Mouse (Mus musculus): ENCODE data around the gene Arl15. TPM values are rescaled to one million over a fixed set of nuclear protein-coding genes. Genes with fewer than 3 reads are reported as not detected.

Gene Arl15
- polyA plus RNA-seq, 1 experiment from 2014 or later, result 8.6 TPM

- Histone ChIP-seq H3K27ac (ENCODE audit: low read depth) (no peak overlapping the region), H3K4me1 (replicated peaks; ENCODE audit: control insufficient read depth, insufficient read depth, low read length) (peaks cover 18% of the 10 kb centered on the region), H3K4me2 (ENCODE audit: low read length) (no peak overlapping the region), H3K27me3 (replicated peaks; ENCODE audit: control insufficient read depth, insufficient read depth, low read length) (no peaks in the 10 kb centered on the region), H3K36me3 (ENCODE audit: control insufficient read depth, insufficient read depth, low read length) (no peaks in the 10 kb centered on the region), H3K4me3 (ENCODE audit: low read depth, low read length) (no peak overlapping the region), H3K9me3 (ENCODE audit: control insufficient read depth, low read length) (no peaks in the 10 kb centered on the region), H3K9ac (ENCODE audit: low read length) (no peak overlapping the region)
- ATAC-seq (replicated peaks; ENCODE audit: low FRiP score, low TSS enrichment, low read depth) (no peak), DNase-seq (ENCODE audit: low spot score) (no peak)
- WGBS, result 73% methylated on average over 8 of the region's 8 CpGs
Observed at GRCm38 (mm10) chr13:113814121-113814520, 19.8 kb downstream of the Arl15 start.

- no peaks in the 10 kb centered on the region for H3K9me3 ChIP-seq (ENCODE audit: control insufficient read depth, low read length)
- ATAC-seq (replicated peaks; ENCODE audit: low FRiP score, low TSS enrichment, low read depth), result no peak
- no peak overlapping the region for H3K27ac ChIP-seq (ENCODE audit: low read depth)
- DNase-seq (ENCODE audit: low spot score), result no peak
- H3K9ac ChIP-seq (ENCODE audit: low read length), result no peak overlapping the region
- no peak overlapping the region for H3K4me3 ChIP-seq (ENCODE audit: low read depth, low read length)
- H3K36me3 ChIP-seq (ENCODE audit: control insufficient read depth, insufficient read depth, low read length), result no peaks in the 10 kb centered on the region
- peaks cover 18% of the 10 kb centered on the region for H3K4me1 ChIP-seq (replicated peaks; ENCODE audit: control insufficient read depth, insufficient read depth, low read length)
- H3K27me3 ChIP-seq (replicated peaks; ENCODE audit: control insufficient read depth, insufficient read depth, low read length), result no peaks in the 10 kb centered on the region
- no peak overlapping the region for H3K4me2 ChIP-seq (ENCODE audit: low read length)
- 31% methylated on average over 15 of the region's 15 CpGs for WGBS
Observed at GRCm38 (mm10) chr13:113815697-113816420, 21.6 kb downstream of the Arl15 start.

- 66% methylated on average over 6 of the region's 6 CpGs for WGBS
- Histone ChIP-seq H3K9me3 (ENCODE audit: control insufficient read depth, low read length) (no peaks in the 10 kb centered on the region), H3K9ac (ENCODE audit: low read length) (no peak overlapping the region), H3K4me1 (replicated peaks; ENCODE audit: control insufficient read depth, insufficient read depth, low read length) (peaks cover 17% of the 10 kb centered on the region), H3K27me3 (replicated peaks; ENCODE audit: control insufficient read depth, insufficient read depth, low read length) (no peaks in the 10 kb centered on the region), H3K4me2 (ENCODE audit: low read length) (no peak overlapping the region), H3K36me3 (ENCODE audit: control insufficient read depth, insufficient read depth, low read length) (no peaks in the 10 kb centered on the region), H3K27ac (ENCODE audit: low read depth) (no peak overlapping the region), H3K4me3 (ENCODE audit: low read depth, low read length) (no peak overlapping the region)
- DNase-seq (ENCODE audit: low spot score) (no peak), ATAC-seq (replicated peaks; ENCODE audit: low FRiP score, low TSS enrichment, low read depth) (no peak)
Observed at GRCm38 (mm10) chr13:113816421-113816810, 22.1 kb downstream of the Arl15 start.

- Histone ChIP-seq H3K9me3 (ENCODE audit: control insufficient read depth, low read length) (no peaks in the 10 kb centered on the region), H3K27me3 (replicated peaks; ENCODE audit: control insufficient read depth, insufficient read depth, low read length) (no peaks in the 10 kb centered on the region), H3K4me2 (ENCODE audit: low read length) (no peak overlapping the region), H3K9ac (ENCODE audit: low read length) (no peak overlapping the region), H3K4me1 (replicated peaks; ENCODE audit: control insufficient read depth, insufficient read depth, low read length) (peaks cover 14% of the 10 kb centered on the region), H3K36me3 (ENCODE audit: control insufficient read depth, insufficient read depth, low read length) (no peaks in the 10 kb centered on the region), H3K4me3 (ENCODE audit: low read depth, low read length) (no peak overlapping the region), H3K27ac (ENCODE audit: low read depth) (no peak overlapping the region)
- 93% methylated on average over 7 of the region's 7 CpGs for WGBS
- no peak for DNase-seq (ENCODE audit: low spot score)
- no peak for ATAC-seq (replicated peaks; ENCODE audit: low FRiP score, low TSS enrichment, low read depth)
Observed at GRCm38 (mm10) chr13:113819006-113819405, 24.7 kb downstream of the Arl15 start.

- Histone ChIP-seq H3K9me3 (ENCODE audit: control insufficient read depth, low read length) (no peaks in the 10 kb centered on the region), H3K36me3 (ENCODE audit: control insufficient read depth, insufficient read depth, low read length) (no peaks in the 10 kb centered on the region), H3K4me2 (ENCODE audit: low read length) (no peak overlapping the region), H3K4me3 (ENCODE audit: low read depth, low read length) (no peak overlapping the region), H3K4me1 (replicated peaks; ENCODE audit: control insufficient read depth, insufficient read depth, low read length) (peaks cover 14% of the 10 kb centered on the region), H3K27ac (ENCODE audit: low read depth) (no peak overlapping the region), H3K9ac (ENCODE audit: low read length) (no peak overlapping the region), H3K27me3 (replicated peaks; ENCODE audit: control insufficient read depth, insufficient read depth, low read length) (no peaks in the 10 kb centered on the region)
- 84% methylated on average over 3 of the region's 3 CpGs for WGBS
- DNase-seq (ENCODE audit: low spot score) (no peak), ATAC-seq (replicated peaks; ENCODE audit: low FRiP score, low TSS enrichment, low read depth) (no peak)
Observed at GRCm38 (mm10) chr13:113820176-113820575, 25.9 kb downstream of the Arl15 start.

- no peaks in the 10 kb centered on the region for H3K36me3 ChIP-seq (ENCODE audit: control insufficient read depth, insufficient read depth, low read length)
- no peak for ATAC-seq (replicated peaks; ENCODE audit: low FRiP score, low TSS enrichment, low read depth)
- H3K4me1 ChIP-seq (replicated peaks; ENCODE audit: control insufficient read depth, insufficient read depth, low read length), result peaks cover 6% of the 10 kb centered on the region; the same call in 1 of the 2 replicates
- no peak for DNase-seq (ENCODE audit: low spot score)
- H3K4me2 ChIP-seq (ENCODE audit: low read length), result no peak overlapping the region
- no peak overlapping the region for H3K4me3 ChIP-seq (ENCODE audit: low read depth, low read length)
- no peaks in the 10 kb centered on the region for H3K9me3 ChIP-seq (ENCODE audit: control insufficient read depth, low read length)
- no peak overlapping the region for H3K9ac ChIP-seq (ENCODE audit: low read length)
- no peaks in the 10 kb centered on the region for H3K27me3 ChIP-seq (replicated peaks; ENCODE audit: control insufficient read depth, insufficient read depth, low read length)
- H3K27ac ChIP-seq (ENCODE audit: low read depth), result no peak overlapping the region
- 89% methylated on average over 12 of the region's 12 CpGs for WGBS
Observed at GRCm38 (mm10) chr13:113821891-113822290, 27.6 kb downstream of the Arl15 start.

GRCm38 (mm10) chr13:113824027-113824426 lies 29.7 kb downstream of the Arl15 start:
- Histone ChIP-seq H3K27me3 (replicated peaks; ENCODE audit: control insufficient read depth, insufficient read depth, low read length) (no peaks in the 10 kb centered on the region), H3K9me3 (ENCODE audit: control insufficient read depth, low read length) (no peaks in the 10 kb centered on the region), H3K27ac (ENCODE audit: low read depth) (no peak overlapping the region), H3K9ac (ENCODE audit: low read length) (no peak overlapping the region), H3K4me2 (ENCODE audit: low read length) (no peak overlapping the region), H3K36me3 (ENCODE audit: control insufficient read depth, insufficient read depth, low read length) (no peaks in the 10 kb centered on the region), H3K4me1 (replicated peaks; ENCODE audit: control insufficient read depth, insufficient read depth, low read length) (peaks cover 6% of the 10 kb centered on the region; the same call in 1 of the 2 replicates), H3K4me3 (ENCODE audit: low read depth, low read length) (no peak overlapping the region)
- ATAC-seq (replicated peaks; ENCODE audit: low FRiP score, low TSS enrichment, low read depth) (no peak), DNase-seq (ENCODE audit: low spot score) (no peak)
- 89% methylated on average over 3 of the region's 3 CpGs for WGBS

- Histone ChIP-seq H3K4me1 (replicated peaks; ENCODE audit: control insufficient read depth, insufficient read depth, low read length) (no peaks in the 10 kb centered on the region), H3K27me3 (replicated peaks; ENCODE audit: control insufficient read depth, insufficient read depth, low read length) (no peaks in the 10 kb centered on the region), H3K9ac (ENCODE audit: low read length) (no peak overlapping the region), H3K9me3 (ENCODE audit: control insufficient read depth, low read length) (no peaks in the 10 kb centered on the region), H3K27ac (ENCODE audit: low read depth) (no peak overlapping the region), H3K36me3 (ENCODE audit: control insufficient read depth, insufficient read depth, low read length) (no peaks in the 10 kb centered on the region), H3K4me3 (ENCODE audit: low read depth, low read length) (no peak overlapping the region), H3K4me2 (ENCODE audit: low read length) (no peak overlapping the region)
- WGBS, result 93% methylated on average over 3 of the region's 3 CpGs
- ATAC-seq (replicated peaks; ENCODE audit: low FRiP score, low TSS enrichment, low read depth) (no peak), DNase-seq (ENCODE audit: low spot score) (no peak)
Observed at GRCm38 (mm10) chr13:113828633-113829032, 34.3 kb downstream of the Arl15 start.

- WGBS, result 81% methylated on average over 2 of the region's 2 CpGs
- no peak overlapping the region for H3K9ac ChIP-seq (ENCODE audit: low read length)
- no peaks in the 10 kb centered on the region for H3K4me1 ChIP-seq (replicated peaks; ENCODE audit: control insufficient read depth, insufficient read depth, low read length)
- H3K36me3 ChIP-seq (ENCODE audit: control insufficient read depth, insufficient read depth, low read length), result no peaks in the 10 kb centered on the region
- ATAC-seq (replicated peaks; ENCODE audit: low FRiP score, low TSS enrichment, low read depth) (no peak), DNase-seq (ENCODE audit: low spot score) (no peak)
- no peaks in the 10 kb centered on the region for H3K9me3 ChIP-seq (ENCODE audit: control insufficient read depth, low read length)
- no peaks in the 10 kb centered on the region for H3K27me3 ChIP-seq (replicated peaks; ENCODE audit: control insufficient read depth, insufficient read depth, low read length)
- no peak overlapping the region for H3K4me3 ChIP-seq (ENCODE audit: low read depth, low read length)
- H3K4me2 ChIP-seq (ENCODE audit: low read length), result no peak overlapping the region
- H3K27ac ChIP-seq (ENCODE audit: low read depth), result no peak overlapping the region
Observed at GRCm38 (mm10) chr13:113829079-113829478, 34.8 kb downstream of the Arl15 start.

Measured in intestine, embryonic 14.5 days (tissue).